Mouse (Mus musculus) C2C12 (cell line): ENCODE results near the gene Aspn.

Experiments
- CTCF ChIP-seq: IDR thresholded peaks from one replicate; pipeline ENCODE4 v1.5.1; 2011; ENCODE audit not compliant: control insufficient read depth, insufficient read depth, insufficient read length
- FOSL1 ChIP-seq: IDR thresholded peaks from one replicate; pipeline ENCODE4 v1.8.0; 2011; ENCODE audit warnings: mild to moderate bottlenecking, low read length; ENCODE audit not compliant: poor library complexity, insufficient read depth, severe bottlenecking
- MAX ChIP-seq: IDR thresholded peaks from one replicate; pipeline ENCODE4 v1.6.1; 2011; ENCODE audit warnings: mild to moderate bottlenecking, control low read depth
- MYOD1 ChIP-seq: IDR thresholded peaks from one replicate; pipeline ENCODE4 v1.6.1; 2011; ENCODE audit warnings: low read depth; ENCODE audit not compliant: control insufficient read depth, insufficient read length
- USF1 ChIP-seq: IDR thresholded peaks from one replicate; pipeline ENCODE4 v1.6.1; 2011; ENCODE audit warnings: low read depth, mild to moderate bottlenecking, control low read depth, moderate library complexity

DNA sequence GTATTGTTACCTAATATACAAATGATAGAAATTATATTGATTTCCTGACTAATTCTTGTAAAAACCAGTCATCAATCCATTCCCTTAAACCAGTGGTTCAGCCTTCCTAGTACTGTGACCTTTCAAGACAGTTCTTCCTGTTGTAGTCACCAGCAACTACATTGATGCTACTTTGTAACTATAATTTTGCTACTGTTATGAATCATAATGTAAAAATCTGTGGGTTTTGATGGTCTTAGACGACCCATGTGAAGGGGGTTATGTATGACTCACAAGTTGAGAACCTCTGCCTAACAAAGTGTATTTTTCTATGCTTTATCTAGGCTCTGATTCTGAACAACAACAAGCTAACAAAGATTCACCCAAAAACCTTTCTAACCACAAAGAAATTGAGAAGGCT is 12.7 kb downstream of the Aspn start:
- peak; percentile 47 for TF ChIP-seq FOSL1
- TF ChIP-seq CTCF: no peak
- TF ChIP-seq USF1: no peak
- TF ChIP-seq MAX: no peak
- TF ChIP-seq MYOD1: no peak
